Mouse (Mus musculus) hindbrain, embryonic 10.5 days (tissue): ENCODE data around the gene Rab17. TPM values are rescaled to one million over a fixed set of nuclear protein-coding genes. Genes with fewer than 3 reads are reported as not detected.
A peak's percentile ranks its signal among the peaks of the same experiment; 100 is the strongest.

Source experiments
- DNase-seq: peaks from one replicate; pipeline ENCODE4 v3.0.0-alpha.2; 2017; ENCODE audit warnings: low spot score
- H3K27ac ChIP-seq: fragments of 300-500 bp; sonication (generic); 2 replicates; pipeline ENCODE4 v1.5.1; 2016; ENCODE audit warnings: mild to moderate bottlenecking, moderate library complexity
- H3K27me3 ChIP-seq: fragments of 300-500 bp; sonication (generic); 2 replicates; pipeline ENCODE4 v1.6.1; 2016; ENCODE audit warnings: mild to moderate bottlenecking; ENCODE audit not compliant: poor library complexity, insufficient read depth, severe bottlenecking
- H3K36me3 ChIP-seq: fragments of 300-500 bp; sonication (generic); 2 replicates; pipeline ENCODE4 v1.6.1; 2016; ENCODE audit warnings: mild to moderate bottlenecking, moderate library complexity
- H3K4me1 ChIP-seq: fragments of 300-500 bp; sonication (generic); replicated peaks from 2 replicates; pipeline ENCODE4 v1.6.1; 2016; ENCODE audit warnings: mild to moderate bottlenecking
- H3K4me3 ChIP-seq: fragments of 300-500 bp; sonication (generic); 2 replicates; pipeline ENCODE4 v1.5.1; 2016; ENCODE audit warnings: mild to moderate bottlenecking, moderate library complexity
- H3K9me3 ChIP-seq: fragments of 300-500 bp; sonication (generic); 2 replicates; pipeline ENCODE4 v1.6.1; 2016; ENCODE audit warnings: mild to moderate bottlenecking, moderate library complexity
- WGBS: fragments of 180-500 bp; shearing (Covaris S2); methylation state at CpG from one replicate; pipeline ENCODE4 v1.1.7; 2016; 5-methylcytosine and 5-hydroxymethylcytosine counted together
- polyA plus RNA-seq: library from polyadenylated mRNA; unstranded; fragments of >200 nt; fragmentation: Nextera tagmentation; extraction: Ambion mirVana; gene quantifications from 2 replicates; pipeline ENCODE4 v1.2.1, GENCODE M21; 2016

The Rab17 gene
- polyA plus RNA-seq, 1 experiment from 2014 or later, result 0.25 TPM

DNA sequence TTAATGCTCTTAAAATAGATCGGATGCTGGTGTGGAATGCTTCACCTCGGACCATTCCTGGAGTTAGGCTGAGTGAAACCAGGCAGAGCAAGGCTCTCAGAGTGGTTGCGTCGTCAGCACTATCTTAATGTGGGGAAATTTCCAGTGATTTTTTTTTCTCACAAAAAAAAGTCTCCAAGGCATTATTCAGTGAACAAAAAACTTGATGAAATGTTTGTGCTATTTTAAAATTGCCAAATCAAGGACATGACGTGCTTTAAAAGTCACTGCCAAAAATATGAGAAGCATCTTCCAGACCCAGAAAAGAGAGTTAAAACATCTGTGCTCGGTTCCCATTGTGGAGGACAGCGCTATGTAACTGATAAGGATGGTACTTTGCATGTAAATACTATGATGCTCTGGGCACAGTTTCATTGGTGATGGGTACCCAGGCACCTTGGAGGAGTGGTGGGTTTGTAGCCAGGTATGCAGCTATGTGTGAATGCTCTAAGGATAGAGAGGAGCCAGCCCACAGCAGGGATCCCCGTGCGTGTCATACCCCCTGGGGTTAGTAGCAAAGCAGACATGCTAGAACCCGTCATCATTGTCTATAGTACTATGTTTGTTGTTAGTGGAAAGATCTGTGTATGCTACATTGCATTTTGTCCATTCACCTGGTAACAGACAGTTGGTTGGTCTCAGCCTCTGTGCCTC, 11.3 kb upstream of the Rab17 start:
- Histone ChIP-seq H3K36me3 (no peaks in the 10 kb centered on the region), H3K9me3 (peaks cover 3% of the 10 kb centered on the region; the same call in 1 of the 2 replicates), H3K27me3 (no peaks in the 10 kb centered on the region), H3K4me1 (peaks cover 13% of the 10 kb centered on the region), H3K27ac (no peak overlapping the region), H3K4me3 (no peak overlapping the region)
- no peak for DNase-seq
- WGBS, result 85% methylated on average over 10 of the region's 10 CpGs

DNA sequence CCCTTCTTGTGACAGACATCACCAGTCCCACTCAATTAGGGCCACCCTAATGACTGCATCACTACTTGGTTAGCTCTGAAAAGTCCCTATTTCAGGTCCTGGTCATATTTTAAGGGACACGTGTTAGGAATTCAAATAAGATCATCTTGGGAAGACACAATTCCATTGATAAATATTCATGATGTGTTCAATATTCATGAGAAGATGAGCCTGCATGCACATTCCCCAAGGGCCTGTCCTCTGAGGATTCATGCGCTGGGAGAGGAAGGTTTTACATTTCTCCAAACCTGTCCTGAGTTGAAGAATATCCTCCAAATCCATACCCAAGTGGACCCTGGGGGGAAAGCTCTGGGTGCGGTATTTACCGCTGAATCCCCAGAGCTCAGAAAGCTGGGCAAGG, 6.5 kb upstream of the Rab17 start:
- DNase-seq, result no peak
- no peak overlapping the region for H3K4me3 ChIP-seq
- H3K27me3 ChIP-seq, result peaks cover 15% of the 10 kb centered on the region; the same call in 1 of the 2 replicates
- peak overlapping the region; percentile 88 for H3K27ac ChIP-seq
- H3K4me1 ChIP-seq, result peaks cover 53% of the 10 kb centered on the region
- no peaks in the 10 kb centered on the region for H3K36me3 ChIP-seq
- no peaks in the 10 kb centered on the region for H3K9me3 ChIP-seq
- 70% methylated on average over 4 of the region's 4 CpGs for WGBS

DNA sequence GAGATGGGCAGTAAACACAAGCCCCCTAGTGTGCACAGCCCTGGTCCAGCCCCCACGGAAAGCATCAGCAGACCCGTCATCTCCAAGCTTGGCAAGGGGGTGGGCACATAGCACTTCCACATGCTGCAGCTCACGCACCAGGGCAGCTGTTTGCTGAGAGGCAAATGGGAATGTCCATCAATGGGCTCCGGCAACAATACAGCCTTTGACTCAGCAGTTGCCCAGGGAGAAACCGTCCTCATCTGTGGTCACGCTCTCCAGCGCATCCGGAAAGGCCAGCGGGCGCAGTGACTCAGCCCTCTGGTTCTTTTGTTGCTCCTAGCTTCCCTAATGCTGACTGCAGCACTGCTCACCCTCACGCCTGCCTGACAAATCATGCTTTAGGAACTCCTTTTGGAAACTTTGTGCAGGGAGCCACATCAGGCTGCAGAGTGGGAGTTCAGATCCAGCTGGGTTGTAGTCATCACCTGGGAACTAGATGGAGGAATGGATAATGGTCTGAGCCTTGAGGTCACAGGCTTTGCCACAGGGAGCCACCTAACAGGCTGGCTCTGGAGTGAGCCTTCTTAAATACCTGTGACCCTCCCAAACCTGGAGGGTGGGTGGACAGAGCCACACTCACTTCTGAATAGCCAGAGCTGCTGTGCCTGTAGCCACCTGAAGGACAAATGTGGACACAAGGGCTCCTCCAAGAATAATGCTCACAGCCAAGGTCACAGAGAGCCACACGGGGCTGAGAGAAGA, 5.6 kb upstream of the Rab17 start:
- H3K36me3 ChIP-seq, result no peaks in the 10 kb centered on the region
- H3K27ac ChIP-seq, result peak overlapping the region; percentile 88
- 12% methylated on average over 12 of the region's 12 CpGs for WGBS
- H3K4me1 ChIP-seq, result peaks cover 55% of the 10 kb centered on the region
- H3K27me3 ChIP-seq, result peaks cover 15% of the 10 kb centered on the region; the same call in 1 of the 2 replicates
- peak; percentile 89 for DNase-seq
- H3K9me3 ChIP-seq, result no peaks in the 10 kb centered on the region
- H3K4me3 ChIP-seq, result peak overlapping the region; percentile 20; the same call in 1 of the 2 replicates

DNA sequence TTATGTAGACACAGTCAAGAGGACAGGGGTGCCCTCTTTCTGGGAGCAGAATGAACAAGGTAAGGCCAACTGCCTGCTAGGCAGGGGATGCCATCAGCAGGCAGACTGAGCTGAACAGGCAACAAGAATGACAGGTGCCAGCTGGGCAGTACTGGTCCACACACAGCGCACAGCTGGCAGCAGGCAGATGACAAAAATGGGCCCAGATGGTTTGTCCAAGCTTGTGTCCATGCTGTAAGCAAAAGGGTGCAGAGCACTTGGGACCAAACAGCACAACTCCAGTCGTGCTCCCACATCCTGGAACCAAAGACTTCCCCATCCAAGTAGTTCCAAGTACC, 4.1 kb upstream of the Rab17 start:
- H3K4me1 ChIP-seq, result peaks cover 66% of the 10 kb centered on the region
- H3K27ac ChIP-seq, result peak overlapping the region; percentile 72
- 80% methylated on average over 2 of the region's 2 CpGs for WGBS
- H3K4me3 ChIP-seq, result no peak overlapping the region
- DNase-seq, result no peak
- H3K27me3 ChIP-seq, result peaks cover 15% of the 10 kb centered on the region; the same call in 1 of the 2 replicates
- no peaks in the 10 kb centered on the region for H3K36me3 ChIP-seq
- H3K9me3 ChIP-seq, result no peaks in the 10 kb centered on the region

DNA sequence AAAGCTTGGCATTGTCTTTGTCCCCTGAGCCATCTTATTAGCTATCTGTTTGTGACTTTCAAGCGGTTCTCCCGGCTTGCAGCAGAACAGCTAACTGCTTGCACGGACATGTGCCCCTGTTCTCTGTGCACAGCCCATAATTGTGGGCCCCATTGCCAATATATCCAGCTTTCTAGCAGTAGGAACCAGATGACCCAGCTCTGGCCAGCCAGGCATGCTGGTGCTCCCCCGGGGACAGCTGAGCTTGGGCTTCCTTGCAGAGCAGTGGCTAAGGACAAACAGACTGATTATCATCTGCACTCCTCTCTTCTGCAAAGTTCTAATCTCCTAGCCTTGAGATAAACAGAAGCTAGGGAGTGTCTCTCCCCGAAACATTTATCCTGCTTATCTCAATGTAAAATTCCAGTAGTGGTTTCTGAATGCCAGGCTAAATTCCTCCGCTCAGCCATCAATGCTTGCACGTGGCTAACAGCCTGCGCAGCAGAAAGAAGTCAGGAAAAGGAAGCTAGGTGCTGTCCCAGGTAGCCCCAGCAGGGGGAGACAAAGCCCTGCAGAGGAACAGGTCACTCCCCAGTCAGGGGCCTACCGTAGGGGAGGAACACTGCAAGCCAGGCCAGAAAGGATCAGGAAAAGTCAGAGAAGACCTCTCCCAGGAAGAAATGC, 3.6 kb upstream of the Rab17 start:
- no peaks in the 10 kb centered on the region for H3K9me3 ChIP-seq
- WGBS, result 19% methylated on average over 9 of the region's 9 CpGs
- peaks cover 15% of the 10 kb centered on the region; the same call in 1 of the 2 replicates for H3K27me3 ChIP-seq
- no peak overlapping the region for H3K4me3 ChIP-seq
- H3K4me1 ChIP-seq, result peaks cover 66% of the 10 kb centered on the region
- peak; percentile 95 for DNase-seq
- peak overlapping the region; percentile 72 for H3K27ac ChIP-seq
- no peaks in the 10 kb centered on the region for H3K36me3 ChIP-seq

DNA sequence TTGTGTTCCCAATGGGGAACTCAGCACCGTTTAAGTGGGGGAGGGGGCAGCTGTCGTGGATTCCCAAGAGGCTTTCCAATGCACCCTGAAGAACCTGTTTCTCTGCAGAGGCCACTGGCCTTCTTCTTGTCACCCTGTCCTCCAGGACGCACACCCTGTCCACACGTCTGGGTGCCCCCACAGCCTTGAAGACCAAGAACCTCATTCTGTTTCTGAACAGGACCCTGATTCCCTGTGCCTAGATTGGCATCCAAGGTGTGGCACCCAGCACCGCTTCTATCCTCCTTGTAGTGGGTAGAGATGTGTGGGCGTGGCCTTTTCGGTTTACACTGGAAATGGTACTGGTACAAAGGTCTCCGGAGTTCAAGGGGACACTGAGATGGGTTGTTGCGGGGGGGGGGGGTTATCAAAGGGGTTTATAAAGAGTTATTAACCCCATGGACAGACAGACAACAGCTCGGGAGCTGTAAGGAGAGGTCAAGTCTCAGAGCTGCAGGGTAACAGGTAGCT, 475 bp upstream of the Rab17 start:
- H3K36me3 ChIP-seq, result no peaks in the 10 kb centered on the region
- H3K4me1 ChIP-seq, result peaks cover 49% of the 10 kb centered on the region
- DNase-seq, result no peak
- H3K27ac ChIP-seq, result no peak overlapping the region
- H3K4me3 ChIP-seq, result no peak overlapping the region
- 73% methylated on average over 10 of the region's 10 CpGs for WGBS
- peaks cover 15% of the 10 kb centered on the region; the same call in 1 of the 2 replicates for H3K27me3 ChIP-seq
- no peaks in the 10 kb centered on the region for H3K9me3 ChIP-seq

DNA sequence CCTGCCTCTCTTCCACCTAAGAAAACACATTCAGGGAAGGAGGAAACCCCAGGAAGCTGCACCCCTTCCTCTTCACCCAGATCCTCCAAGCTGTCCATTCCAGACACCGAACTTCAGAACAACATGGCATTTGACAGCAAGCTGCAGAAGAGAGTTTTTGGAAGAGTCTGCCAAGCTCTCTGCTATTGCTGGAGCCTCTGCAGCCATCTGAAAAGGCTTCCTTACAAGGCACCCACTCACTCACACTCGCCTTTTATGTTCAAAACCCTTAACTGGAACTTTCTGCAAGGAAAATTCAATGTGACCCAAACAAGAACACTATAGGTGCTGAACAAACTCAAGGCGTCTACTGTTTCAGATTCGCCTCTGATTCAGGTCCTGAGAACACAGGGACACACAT, 812 bp downstream of the Rab17 start:
- Histone ChIP-seq H3K9me3 (no peaks in the 10 kb centered on the region), H3K36me3 (no peaks in the 10 kb centered on the region), H3K4me3 (no peak overlapping the region), H3K27ac (no peak overlapping the region), H3K4me1 (peaks cover 40% of the 10 kb centered on the region), H3K27me3 (peaks cover 15% of the 10 kb centered on the region; the same call in 1 of the 2 replicates)
- 78% methylated on average over 4 of the region's 4 CpGs for whole genome bisulfite sequencing
- no peak for DNase-seq

DNA sequence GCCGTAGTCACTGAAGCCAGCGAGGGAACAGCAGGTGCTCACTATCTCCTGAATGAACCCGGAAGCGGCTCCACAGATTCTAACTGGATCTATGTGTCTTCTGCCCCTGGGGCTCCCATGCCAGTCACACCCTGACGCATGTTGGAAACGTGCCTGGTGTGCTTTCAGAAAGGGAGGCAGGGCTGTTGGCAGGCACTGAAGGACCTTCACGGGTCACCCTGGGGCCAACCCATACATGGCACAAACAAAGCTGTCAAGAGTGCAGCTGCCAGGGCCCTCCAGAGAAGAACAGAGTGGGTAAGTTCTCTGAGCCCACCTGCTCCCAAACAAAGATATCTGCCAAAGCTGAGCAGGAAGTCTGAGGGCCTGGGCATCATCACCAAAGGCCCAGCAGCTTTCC, 1.9 kb downstream of the Rab17 start:
- Histone ChIP-seq H3K4me1 (peaks cover 39% of the 10 kb centered on the region), H3K9me3 (no peaks in the 10 kb centered on the region), H3K4me3 (no peak overlapping the region), H3K27ac (peak overlapping the region; percentile 9; the same call in 1 of the 2 replicates), H3K36me3 (no peaks in the 10 kb centered on the region), H3K27me3 (peaks cover 11% of the 10 kb centered on the region; the same call in 1 of the 2 replicates)
- 79% methylated on average over 7 of the region's 7 CpGs for WGBS
- DNase-seq, result no peak

DNA sequence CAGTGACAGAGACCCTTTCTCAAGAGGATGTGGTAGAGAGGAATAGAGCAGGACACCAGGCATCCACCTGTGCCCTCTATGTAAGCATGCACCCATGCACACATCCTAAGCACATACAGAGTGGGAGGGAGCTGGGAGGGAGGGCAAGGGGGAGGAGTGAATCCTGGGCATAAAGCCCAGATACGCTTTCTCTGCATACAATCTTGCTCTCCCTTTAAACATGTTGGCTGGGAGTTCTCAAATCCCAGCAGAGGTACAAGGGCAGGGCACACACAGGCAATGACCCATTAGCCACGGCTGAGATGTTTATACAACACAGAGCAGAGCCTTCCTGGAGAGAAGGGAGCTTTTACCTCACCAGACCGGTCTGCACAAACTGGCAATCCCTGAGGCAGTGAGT, 6.5 kb downstream of the Rab17 start:
- Histone ChIP-seq H3K27ac (0 out of 2 replicates have a peak overlapping the region, but pooled peaks have one; percentile 23), H3K4me1 (peaks cover 20% of the 10 kb centered on the region), H3K27me3 (peaks cover 8% of the 10 kb centered on the region), H3K36me3 (no peaks in the 10 kb centered on the region), H3K4me3 (no peak overlapping the region), H3K9me3 (no peaks in the 10 kb centered on the region)
- 41% methylated on average over 3 of the region's 3 CpGs for WGBS
- no peak for DNase-seq

DNA sequence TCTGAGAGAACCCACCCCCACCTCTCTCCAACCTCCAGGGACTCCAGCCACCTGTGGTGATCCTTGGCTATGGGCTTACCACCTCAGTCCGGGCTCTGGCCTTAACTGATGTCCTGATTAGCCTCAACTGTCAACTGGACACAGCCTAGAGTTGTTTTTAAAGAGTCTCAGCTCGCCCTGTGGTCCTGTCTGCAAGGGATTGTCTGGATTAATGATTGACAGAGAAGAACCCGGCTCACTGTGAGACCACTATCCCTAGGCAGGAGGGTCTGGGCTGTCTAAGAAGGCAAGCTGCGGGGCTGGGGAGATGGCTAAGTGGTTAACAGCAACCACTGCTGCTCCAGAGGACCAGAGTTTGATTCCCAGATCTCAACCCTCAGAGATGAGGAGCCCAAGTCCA, 6.9 kb downstream of the Rab17 start:
- Histone ChIP-seq H3K9me3 (no peaks in the 10 kb centered on the region), H3K4me3 (no peak overlapping the region), H3K27me3 (peaks cover 11% of the 10 kb centered on the region), H3K27ac (0 out of 2 replicates have a peak overlapping the region, but pooled peaks have one; percentile 23), H3K36me3 (no peaks in the 10 kb centered on the region), H3K4me1 (peaks cover 17% of the 10 kb centered on the region)
- no peak for DNase-seq
- 46% methylated on average over 4 of the region's 4 CpGs for WGBS

DNA sequence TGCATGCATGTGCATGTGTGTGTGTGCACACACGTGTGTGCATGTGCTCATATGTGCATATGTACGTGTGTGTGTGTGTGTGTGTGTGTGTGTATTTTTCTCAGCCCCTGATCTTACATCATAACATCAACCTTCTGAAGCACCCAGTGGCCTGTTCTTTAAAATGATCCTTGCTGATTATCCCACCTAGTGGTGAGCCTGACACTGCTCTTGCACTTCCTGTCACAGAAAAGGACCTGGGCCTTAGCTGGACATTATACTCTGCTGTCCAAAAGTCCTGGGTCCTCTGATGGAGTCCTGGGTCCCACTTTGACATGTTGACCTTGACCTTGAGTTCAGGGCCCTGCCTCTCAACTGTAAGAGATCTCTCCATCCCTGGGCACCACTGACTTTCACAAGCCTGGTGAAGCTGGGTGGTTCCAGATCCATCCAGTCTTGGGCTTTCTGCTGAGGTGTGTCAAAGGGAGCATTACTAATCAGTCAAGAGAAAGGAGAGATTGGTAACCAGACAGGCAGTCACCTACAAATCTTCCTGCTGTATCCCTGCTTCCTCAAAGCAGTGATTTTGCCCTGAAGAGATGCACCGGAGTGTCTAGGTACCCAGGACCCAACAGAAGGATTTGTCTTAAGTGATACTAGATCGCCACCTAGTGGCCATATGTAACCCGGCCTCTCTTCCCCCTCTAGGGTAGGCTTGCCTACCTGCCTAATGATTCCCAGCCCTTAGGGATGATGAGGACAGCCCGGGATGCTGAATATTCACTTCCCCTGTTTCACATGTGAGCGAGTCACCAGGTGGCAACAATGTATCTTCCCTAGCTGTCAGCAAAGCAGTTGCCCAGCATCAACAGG, 13.0 kb downstream of the Rab17 start:
- Histone ChIP-seq H3K27ac (no peak overlapping the region), H3K27me3 (peaks cover 11% of the 10 kb centered on the region), H3K36me3 (no peaks in the 10 kb centered on the region), H3K4me3 (no peak overlapping the region), H3K4me1 (no peaks in the 10 kb centered on the region), H3K9me3 (no peaks in the 10 kb centered on the region)
- DNase-seq, result peak; percentile 64
- WGBS, result 33% methylated on average over 7 of the region's 7 CpGs

DNA sequence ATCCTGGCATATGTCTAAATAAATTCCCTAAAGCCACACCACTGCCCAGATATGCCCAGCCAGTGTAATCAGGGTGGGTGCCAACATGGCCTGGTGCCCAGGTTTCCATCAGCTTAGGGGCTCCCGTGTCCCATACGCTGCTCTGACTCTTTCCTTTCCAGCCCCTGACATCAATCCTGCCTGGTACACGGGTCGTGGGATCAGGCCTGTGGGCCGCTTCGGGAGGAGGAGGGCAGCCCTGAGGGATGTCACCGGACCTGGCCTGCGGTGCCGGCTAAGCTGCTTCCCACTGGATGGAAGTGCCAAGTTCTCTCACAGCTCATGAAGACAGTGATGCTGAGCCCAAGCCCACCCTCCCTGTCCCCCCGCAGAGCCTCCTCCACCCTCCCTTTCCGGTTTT, 15.8 kb downstream of the Rab17 start:
- no peaks in the 10 kb centered on the region for H3K4me1 ChIP-seq
- H3K4me3 ChIP-seq, result no peak overlapping the region
- H3K27me3 ChIP-seq, result peaks cover 9% of the 10 kb centered on the region
- no peaks in the 10 kb centered on the region for H3K9me3 ChIP-seq
- DNase-seq, result no peak
- no peaks in the 10 kb centered on the region for H3K36me3 ChIP-seq
- WGBS, result 87% methylated on average over 11 of the region's 11 CpGs
- no peak overlapping the region for H3K27ac ChIP-seq
